Mouse (Mus musculus): ENCODE results near the gene Eme1.

Eme1 gene

DNA sequence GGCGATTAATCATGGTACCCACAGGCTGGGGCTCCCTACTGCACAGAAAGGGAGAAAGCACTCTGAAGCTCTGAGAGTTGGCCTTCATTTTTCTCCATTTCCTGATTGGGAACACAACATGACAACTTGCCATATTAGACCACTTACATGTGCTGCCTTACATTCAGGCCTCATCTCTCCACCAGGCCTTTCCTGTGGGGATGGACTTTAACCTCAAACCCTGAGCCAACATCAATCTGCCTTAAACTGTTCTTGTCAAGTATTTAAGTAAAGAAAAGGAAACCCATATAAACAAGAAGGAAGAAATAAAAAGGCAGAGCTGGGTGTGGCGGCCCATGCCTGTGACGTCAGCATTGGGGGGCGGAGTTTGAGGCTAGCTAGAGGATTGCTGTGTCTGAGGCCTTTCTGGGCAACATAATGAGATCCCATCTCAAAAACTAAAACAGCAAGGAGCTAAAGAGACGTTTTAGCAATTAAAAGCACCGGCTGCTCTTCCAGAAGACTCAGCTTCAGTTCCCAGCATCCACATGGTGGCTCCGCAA is 57.4 kb downstream of the Eme1 start:
- no peak for DNase-seq

Measured in cerebellum, adult 18-20 months (tissue).